Comparison of ENCODE assay signal across 18 mouse cellular contexts in the genomic region with DNA sequence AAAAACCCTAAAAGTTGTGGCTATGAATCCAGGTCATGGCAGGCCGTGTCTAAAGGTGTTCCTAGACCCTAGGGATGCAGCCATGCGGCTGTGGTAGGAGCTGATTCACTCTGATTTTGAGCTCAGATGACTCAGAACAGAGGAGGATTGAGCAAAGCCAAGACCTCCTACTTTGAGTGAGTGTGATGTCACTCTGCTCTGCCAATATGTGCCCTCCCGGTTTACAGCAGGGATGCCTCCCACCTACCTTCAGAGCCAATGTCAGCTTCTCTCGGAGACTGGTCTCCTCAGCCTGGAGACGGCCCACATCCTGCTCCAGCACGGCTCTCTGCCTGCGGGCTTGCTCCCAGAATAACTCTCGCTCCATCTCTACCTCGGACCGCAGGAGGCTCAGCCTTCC. TPM values are rescaled to one million over a fixed set of nuclear protein-coding genes. Genes with fewer than 3 reads are reported as not detected.
DNase-seq lines count a peak whose midpoint lies in the region; ATAC-seq and TF ChIP-seq lines count a peak whose summit lies in the region.
"Had no signal": no experiment of that assay in that cellular context is flagged by ENCODE, and none has a peak within 500 bp of the region (broad histone marks: within the 10 kb centered on the region; RNA-seq: fewer than 3 reads in every experiment).

No protein-coding gene starts in this region.

- no peaks in the 10 kb centered on the region for H3K27me3 ChIP-seq in lung, postnatal 0 days (replicated peaks; ENCODE audit: insufficient read depth, low read length)
- H3K27me3 ChIP-seq in liver, postnatal 0 days (ENCODE audit: insufficient read depth, low read length): no peaks in the 10 kb centered on the region
- H3K27me3 ChIP-seq: forebrain, embryonic 15.5 days; heart, embryonic 12.5 days had no signal

- no peak for TF ChIP-seq CTCF in lung, postnatal 0 days (IDR thresholded peaks at IDR 0.05)
- no peak for TF ChIP-seq CTCF in liver, postnatal 0 days (IDR thresholded peaks at IDR 0.05; ENCODE audit: low read depth)

- no peaks in the 10 kb centered on the region for H3K9me3 ChIP-seq in lung, postnatal 0 days (ENCODE audit: low read length)
- no peaks in the 10 kb centered on the region for H3K9me3 ChIP-seq in liver, postnatal 0 days (ENCODE audit: low read length)
- H3K9me3 ChIP-seq: forebrain, embryonic 15.5 days; heart, embryonic 12.5 days had no signal

- H3K4me1 ChIP-seq in lung, postnatal 0 days (ENCODE audit: insufficient read depth, low read depth, low read length): no peaks in the 10 kb centered on the region
- H3K4me1 ChIP-seq in liver, postnatal 0 days (ENCODE audit: insufficient read depth): no peaks in the 10 kb centered on the region
- H3K4me1 ChIP-seq: forebrain, embryonic 15.5 days had no signal

- no peak overlapping the region for H3K4me2 ChIP-seq in lung, postnatal 0 days (replicated peaks; ENCODE audit: low read depth, low read length)
- no peak overlapping the region for H3K4me2 ChIP-seq in liver, postnatal 0 days (ENCODE audit: low read depth, low read length)
- H3K4me2 ChIP-seq: forebrain, embryonic 15.5 days; heart, embryonic 12.5 days; lung, embryonic 14.5 days had no signal

- no peak for TF ChIP-seq EP300 in lung, postnatal 0 days (IDR thresholded peaks at IDR 0.05)
- no peak for TF ChIP-seq EP300 in liver, postnatal 0 days (IDR thresholded peaks at IDR 0.05; ENCODE audit: low read depth)

- 91% methylated on average over 10 of the region's 10 CpGs for WGBS in lung, postnatal 0 days
- whole genome bisulfite sequencing in liver, postnatal 0 days (ENCODE audit: insufficient replicate concordance): 89% methylated on average over 10 of the region's 10 CpGs

- no peak overlapping the region for H3K9ac ChIP-seq in lung, postnatal 0 days (replicated peaks; ENCODE audit: low read depth)
- H3K9ac ChIP-seq in liver, postnatal 0 days (replicated peaks): no peak overlapping the region
- H3K9ac ChIP-seq: forebrain, embryonic 15.5 days; heart, embryonic 12.5 days; lung, embryonic 14.5 days had no signal

- ATAC-seq in lung, postnatal 0 days: no peak
- no peak for ATAC-seq in liver, postnatal 0 days
- ATAC-seq: forebrain, embryonic 15.5 days had no signal

- H3K27ac ChIP-seq in lung, postnatal 0 days (ENCODE audit: low read length): no peak overlapping the region
- H3K27ac ChIP-seq in liver, postnatal 0 days (ENCODE audit: low read depth): no peak overlapping the region
- H3K27ac ChIP-seq: forebrain, embryonic 15.5 days had no signal

- no peaks in the 10 kb centered on the region for H3K36me3 ChIP-seq in lung, postnatal 0 days (ENCODE audit: insufficient read depth, low read length)
- H3K36me3 ChIP-seq in liver, postnatal 0 days (replicated peaks; ENCODE audit: insufficient read depth, low read length): no peaks in the 10 kb centered on the region

- DNase-seq in adrenal gland, adult 2 months: peak; percentile 33
- DNase-seq in adrenal gland, adult 18-20 months (ENCODE audit: low spot score in 2 of 2): no peak
- DNase-seq in right cerebral cortex, adult 2 months (ENCODE audit: low spot score in 2 of 2): peak; percentile 13 to 48
- DNase-seq in right cerebral cortex, postnatal 14 days: no peak
- DNase-seq in layer of hippocampus, postnatal 36 days: peak; percentile 20 to 23
- no peak for DNase-seq in kidney, adult 11 months
- no peak for DNase-seq in lung, postnatal 0 days (ENCODE audit: low spot score)
- DNase-seq in liver, postnatal 0 days: no peak
- DNase-seq: adrenal gland, postnatal 25 days; cerebellum, postnatal 10 days; gastrocnemius, postnatal 36 days; heart, postnatal 36 days; kidney, adult 9 months; lung, embryonic 14.5 days; midbrain, embryonic 14.5 days; thymus, adult 2 months had no signal

- no peak overlapping the region for H3K4me3 ChIP-seq in lung, postnatal 0 days (ENCODE audit: low read depth, low read length)
- no peak overlapping the region for H3K4me3 ChIP-seq in liver, postnatal 0 days (ENCODE audit: low read depth, low read length)
- H3K4me3 ChIP-seq: forebrain, embryonic 15.5 days; heart, embryonic 12.5 days had no signal

RNA-seq across cellular contexts. Expression of gene Gins1, which starts 54.3 kb away (rescaled TPM):
- 1 to 10 TPM; 1.5 to 2.7 TPM for total RNA-seq in adrenal gland, adult 2 months (2021)
- polyA plus RNA-seq in adrenal gland, adult 2 months (2012; rRNA removed): 0.65 and 0.70 TPM in 2 replicates
- 1 to 10 TPM; 1.2 to 1.7 TPM for total RNA-seq in adrenal gland, adult 18-20 months (2021)
- total RNA-seq in layer of hippocampus, postnatal 36 days (2021): 1 to 10 TPM; 1.5 TPM
- polyA plus RNA-seq in lung, postnatal 0 days (2015; fragmentation: Nextera tagmentation; extraction: Ambion mirVana): 4.4 and 6.1 TPM in 2 replicates
- polyA plus RNA-seq in liver, postnatal 0 days (2015; fragmentation: Nextera tagmentation; extraction: Ambion mirVana): 16.6 and 18.7 TPM in 2 replicates

RNA-seq across cellular contexts. Expression of gene Abhd12, which starts 55.0 kb away (rescaled TPM):
- 10 to 100 TPM; 79.2 to 82.0 TPM for total RNA-seq in adrenal gland, adult 2 months (2021)
- 45.5 and 46.9 TPM in 2 replicates for polyA plus RNA-seq in adrenal gland, adult 2 months (2012; rRNA removed)
- total RNA-seq in adrenal gland, adult 18-20 months (2021): 10 to 100 TPM; 72.8 to 74.0 TPM
- total RNA-seq in layer of hippocampus, postnatal 36 days (2021): 100 to 1,000 TPM; 301 to 309 TPM
- polyA plus RNA-seq in lung, postnatal 0 days (2015; fragmentation: Nextera tagmentation; extraction: Ambion mirVana): 56.5 and 57.3 TPM in 2 replicates
- polyA plus RNA-seq in liver, postnatal 0 days (2015; fragmentation: Nextera tagmentation; extraction: Ambion mirVana): 24.5 and 25.6 TPM in 2 replicates

Comparison
In these comparisons a context has a peak if more than half of its experiments do, and no peak if none do; other contexts are left out.
1. DNase-seq: peak in adrenal gland, adult 2 months (single experiment), right cerebral cortex, adult 2 months (2 of 2) and layer of hippocampus, postnatal 36 days (2 of 2); none in adrenal gland, adult 18-20 months (0 of 2), right cerebral cortex, postnatal 14 days (single experiment), kidney, adult 11 months (single experiment), lung, postnatal 0 days (single experiment) and liver, postnatal 0 days (single experiment).